Mouse (Mus musculus): Measurements from ENCODE around the gene Tmem131l.
"Not testable (repeated sequence)": the region's sequence is repeated elsewhere in the genome, so short reads cannot be mapped to it uniquely, and the experiment has no call there.

The Tmem131l gene

DNA sequence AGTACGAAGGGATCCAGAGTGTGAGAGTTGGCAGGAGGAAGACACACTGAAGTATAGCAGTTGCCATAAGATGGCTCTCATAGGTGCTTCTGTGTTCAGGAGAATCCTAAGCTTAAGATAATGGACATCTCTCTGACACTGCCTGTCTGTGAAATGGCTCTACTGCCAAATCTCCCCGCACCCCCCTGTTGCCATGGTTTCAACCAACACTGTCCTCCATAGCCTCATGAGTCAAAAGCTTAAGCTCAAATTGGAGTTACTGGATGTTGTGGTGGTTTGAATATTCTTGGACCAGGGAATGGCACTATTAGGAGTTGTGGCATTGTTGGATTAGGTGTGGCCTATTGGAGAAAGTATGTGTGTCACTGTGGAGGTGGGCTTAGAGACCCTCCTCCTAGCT is 170.2 kb downstream of the Tmem131l start:
- ChIA-PET POLR2A (interaction anchor here in 1 of 4 experiments (0.8 to 1.2 kb wide), 2 partner anchors 9 to 17 kb away, joined by 3 read pairs; no protein-coding TSS in a partner anchor), CTCF (no interaction called here)

DNA sequence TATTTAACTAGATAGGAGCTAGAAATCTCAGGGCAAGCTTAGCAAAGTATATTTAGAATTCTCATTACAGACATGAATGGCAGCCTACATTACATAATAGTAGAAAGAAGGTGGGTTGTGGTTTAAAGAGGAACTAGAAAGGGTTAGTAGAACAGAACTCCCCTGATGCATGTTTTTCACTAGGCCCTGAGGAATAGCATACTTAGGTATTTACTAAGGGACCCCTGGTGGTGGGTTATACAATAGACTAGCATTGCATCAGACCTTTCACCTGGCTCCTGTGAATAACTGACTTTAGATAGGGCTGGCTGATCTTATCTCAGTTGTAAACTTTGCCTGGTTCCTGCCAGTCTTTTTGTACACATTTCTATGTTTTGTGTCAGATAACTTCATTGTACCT is 172.9 kb downstream of the Tmem131l start:
- POLR2A ChIA-PET, CTCF ChIA-PET: not testable (repeated sequence)

DNA sequence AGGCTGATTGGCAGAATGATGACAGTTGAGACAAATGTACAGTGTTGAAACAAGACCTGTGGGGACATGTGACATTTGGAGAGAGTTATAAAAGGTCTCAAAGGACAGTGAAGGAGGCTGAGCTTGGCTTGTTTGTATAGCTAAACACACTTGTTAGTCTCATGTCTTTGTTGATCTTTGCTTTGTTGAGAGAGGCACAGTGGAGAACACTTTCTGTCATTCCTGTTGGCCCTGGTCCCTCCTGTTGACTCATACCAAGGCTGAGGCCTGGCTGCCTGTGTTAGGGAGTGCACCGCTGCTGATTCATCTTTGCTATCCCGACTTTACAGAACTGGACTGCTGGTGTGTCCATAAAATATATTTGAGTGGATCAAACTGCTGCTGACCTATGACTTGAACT is 174.8 kb downstream of the Tmem131l start:
- ChIA-PET CTCF (interaction anchor here in 1 of 4 experiments (0.7 kb wide), 1 partner anchor 68 kb away, joined by 3 read pairs; no protein-coding TSS in a partner anchor), POLR2A (interaction anchor here in 1 of 4 experiments (0.9 kb wide), 1 partner anchor 13 kb away, joined by 3 read pairs; no protein-coding TSS in a partner anchor)

DNA sequence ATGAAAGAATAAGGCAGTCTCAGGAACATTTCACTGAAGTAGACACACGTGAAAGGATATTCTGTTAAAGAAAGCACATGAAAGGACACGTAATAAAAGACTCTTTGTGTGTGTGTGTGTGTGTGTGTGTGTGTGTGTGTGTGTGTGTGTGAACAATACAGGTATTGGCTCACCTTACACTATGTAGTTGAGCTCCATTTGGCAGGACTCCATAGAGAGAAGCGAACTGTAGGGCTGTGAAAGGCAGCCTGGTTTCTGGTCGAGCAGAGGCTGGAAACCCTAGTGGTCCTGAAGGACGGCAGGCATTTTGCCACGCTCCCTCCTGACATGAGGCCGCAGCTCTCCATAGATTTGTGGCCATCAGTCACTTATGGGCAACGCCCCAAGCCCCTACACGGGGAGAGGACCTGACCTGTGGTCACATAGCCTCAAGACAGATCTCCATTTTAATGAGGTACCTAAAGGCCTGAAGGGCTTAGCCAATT is 175.9 kb downstream of the Tmem131l start:
- ChIA-PET CTCF (interaction anchor here in 1 of 4 experiments (1.0 kb wide), 1 partner anchor 32 kb away, joined by 4 read pairs; no protein-coding TSS in a partner anchor), POLR2A (interaction anchor here in 2 of 4 experiments (0.6 to 1.3 kb wide), 3 partner anchors 14 to 377 kb away, joined by 3 to 4 read pairs (median 3); partner anchors contain the start of gene Tlr2 (in 1 of the 2))

GRCm38 (mm10) chr3:83862956-83863355 is 177.0 kb downstream of the Tmem131l start:
- ChIA-PET CTCF (no interaction called here), POLR2A (interaction anchor here in 1 of 4 experiments (0.6 kb wide), 1 partner anchor 74 kb away, joined by 3 read pairs; no protein-coding TSS in a partner anchor)

- ChIA-PET CTCF (interaction anchor here in 1 of 4 experiments (0.6 kb wide), 1 partner anchor 69 kb away, joined by 3 read pairs; no protein-coding TSS in a partner anchor), POLR2A (no interaction called here)
These were observed 180.4 kb downstream of the Tmem131l start for GRCm38 (mm10) chr3:83859595-83859994.

- ChIA-PET POLR2A (no interaction called here), CTCF (interaction anchor here in 1 of 4 experiments (0.6 kb wide), 1 partner anchor 979 kb away, joined by 4 read pairs; no protein-coding TSS in a partner anchor)
These were observed 180.9 kb downstream of the Tmem131l start for GRCm38 (mm10) chr3:83859071-83859470.

GRCm38 (mm10) chr3:83857621-83858020 is 182.4 kb downstream of the Tmem131l start:
- POLR2A ChIA-PET, result no interaction called here

GRCm38 (mm10) chr3:83855643-83856042 is 184.3 kb downstream of the Tmem131l start:
- ChIA-PET POLR2A (no interaction called here), CTCF (no interaction called here)

More at GRCm38 (mm10) chr3:83857621-83858020, 182.4 kb downstream of the Tmem131l start:
- CTCF ChIA-PET, result interaction anchor here in 2 of 4 experiments (0.6 to 0.7 kb wide), 2 partner anchors 86 to 476 kb away, joined by 3 to 14 read pairs; no protein-coding TSS in a partner anchor

DNA sequence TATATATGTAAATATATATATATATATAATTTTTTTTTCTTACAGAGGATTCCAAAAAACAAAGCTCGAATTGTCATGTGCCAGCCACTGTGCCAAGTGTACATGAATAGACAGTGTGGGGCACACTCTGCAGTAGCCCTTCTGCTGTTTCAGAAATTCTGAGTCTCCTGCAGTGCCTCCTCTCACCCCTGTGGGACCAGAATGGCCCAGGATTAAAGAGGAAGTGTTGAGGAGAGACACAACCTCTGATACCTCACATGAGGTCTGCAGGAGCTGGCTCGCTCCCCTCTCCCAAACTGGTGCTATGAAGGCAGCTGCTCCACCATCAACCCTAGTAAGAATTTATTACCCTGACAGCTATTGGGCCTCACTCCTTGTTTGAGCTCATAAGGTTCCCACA is 190.6 kb downstream of the Tmem131l start:
- ChIA-PET POLR2A (no interaction called here), CTCF (interaction anchor here in 1 of 4 experiments (0.6 kb wide), 1 partner anchor 52 kb away, joined by 3 read pairs; no protein-coding TSS in a partner anchor)
